Mouse (Mus musculus) heart, embryonic 11.5 days (tissue): Measurements from ENCODE around the gene Ermap. TPM values are rescaled to one million over a fixed set of nuclear protein-coding genes. Genes with fewer than 3 reads are reported as not detected.

Source experiments
- ATAC-seq: fragments of 200-750 bp; cut with Nextera tagmentation; replicated peaks from 2 replicates; pipeline ENCODE4 v1.8.0; 2017; ENCODE audit warnings: moderate library complexity; ENCODE audit not compliant: insufficient number of reproducible peaks, low FRiP score, low TSS enrichment
- H3K27ac ChIP-seq: fragments of 300-500 bp; sonication (generic); 2 replicates; pipeline ENCODE4 v1.5.1; 2014; ENCODE audit warnings: mild to moderate bottlenecking, low read depth, low read length
- H3K27me3 ChIP-seq: fragments of 300-500 bp; sonication (generic); 2 replicates; pipeline ENCODE4 v1.6.1; 2014; ENCODE audit warnings: mild to moderate bottlenecking, low read length, mixed read lengths; ENCODE audit not compliant: control insufficient read depth, insufficient read depth
- H3K36me3 ChIP-seq: fragments of 300-500 bp; sonication (generic); 2 replicates; pipeline ENCODE4 v1.6.1; 2014; ENCODE audit warnings: mild to moderate bottlenecking, low read length, moderate library complexity, mixed read lengths; ENCODE audit not compliant: control insufficient read depth, insufficient read depth
- H3K4me1 ChIP-seq: fragments of 300-500 bp; sonication (generic); 2 replicates; pipeline ENCODE4 v1.6.1; 2014; ENCODE audit warnings: low read length; ENCODE audit not compliant: control insufficient read depth, insufficient read depth
- H3K4me2 ChIP-seq: fragments of 300-500 bp; sonication (generic); 2 replicates; pipeline ENCODE4 v1.6.1; 2014; ENCODE audit warnings: mild to moderate bottlenecking, moderate library complexity
- H3K4me3 ChIP-seq: fragments of 300-500 bp; sonication (generic); 2 replicates; pipeline ENCODE4 v1.5.1; 2014; ENCODE audit warnings: low read depth, low read length
- H3K9ac ChIP-seq: fragments of 300-500 bp; sonication (generic); 2 replicates; pipeline ENCODE4 v1.6.1; 2014; ENCODE audit warnings: mild to moderate bottlenecking, low read depth, low read length, moderate library complexity
- H3K9me3 ChIP-seq: fragments of 300-500 bp; sonication (generic); replicated peaks from 2 replicates; pipeline ENCODE4 v1.6.1; 2016; ENCODE audit warnings: low read length; ENCODE audit not compliant: control insufficient read depth
- WGBS: fragments of 180-500 bp; shearing (Covaris S2); extraction: QIAGEN DNeasy Blood & Tissue Kit; methylation state at CpG from one replicate; pipeline ENCODE4 v1.1.7; 2014; ENCODE audit not compliant: insufficient replicate concordance; 5-methylcytosine and 5-hydroxymethylcytosine counted together
- polyA plus RNA-seq: library from polyadenylated mRNA; unstranded; fragments of >200 nt; fragmentation: Nextera tagmentation; extraction: Ambion mirVana; gene quantifications from 2 replicates; pipeline ENCODE4 v1.2.1, GENCODE M21; 2014

The Ermap gene
- polyA plus RNA-seq, 1 experiment from 2014 or later = 58.1 TPM

- H3K9ac ChIP-seq = no peak overlapping the region
- no peak overlapping the region for H3K4me3 ChIP-seq
- H3K27me3 ChIP-seq = no peaks in the 10 kb centered on the region
- no peaks in the 10 kb centered on the region for H3K9me3 ChIP-seq
- 39% methylated on average over 4 of the region's 4 CpGs for WGBS
- no peaks in the 10 kb centered on the region for H3K36me3 ChIP-seq
- no peak for ATAC-seq
- no peak overlapping the region for H3K4me2 ChIP-seq
- H3K4me1 ChIP-seq = no peaks in the 10 kb centered on the region; the same call in 1 of the 2 replicates
- no peak overlapping the region for H3K27ac ChIP-seq
Observed at GRCm38 (mm10) chr4:119180133-119180707, 9.6 kb downstream of the Ermap start.

DNA sequence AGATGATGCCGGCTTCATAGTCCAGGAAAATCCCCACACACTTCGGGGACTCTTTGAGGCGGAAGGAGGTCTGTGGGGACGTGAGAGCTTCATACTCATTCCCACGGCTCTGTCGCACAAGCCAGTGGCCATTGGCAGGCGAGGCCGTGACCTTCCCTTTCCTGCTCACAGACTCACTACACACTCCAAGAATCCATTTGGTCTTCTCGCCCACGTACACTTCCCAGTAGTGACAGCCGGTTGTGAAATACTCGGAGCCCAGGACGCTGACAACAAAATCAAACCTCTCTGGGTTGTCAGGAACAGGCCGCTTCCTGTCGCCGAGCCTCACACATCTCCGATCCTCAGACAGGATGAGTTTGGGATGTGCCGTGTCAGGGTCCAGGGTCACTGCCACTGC lies 11.5 kb downstream of the Ermap start:
- no peak overlapping the region for H3K4me3 ChIP-seq
- H3K27ac ChIP-seq = no peak overlapping the region
- ATAC-seq = no peak
- no peaks in the 10 kb centered on the region for H3K36me3 ChIP-seq
- no peaks in the 10 kb centered on the region for H3K9me3 ChIP-seq
- no peaks in the 10 kb centered on the region for H3K27me3 ChIP-seq
- 53% methylated on average over 18 of the region's 18 CpGs for WGBS
- H3K4me1 ChIP-seq = no peaks in the 10 kb centered on the region; the same call in 1 of the 2 replicates
- H3K9ac ChIP-seq = no peak overlapping the region
- no peak overlapping the region for H3K4me2 ChIP-seq

DNA sequence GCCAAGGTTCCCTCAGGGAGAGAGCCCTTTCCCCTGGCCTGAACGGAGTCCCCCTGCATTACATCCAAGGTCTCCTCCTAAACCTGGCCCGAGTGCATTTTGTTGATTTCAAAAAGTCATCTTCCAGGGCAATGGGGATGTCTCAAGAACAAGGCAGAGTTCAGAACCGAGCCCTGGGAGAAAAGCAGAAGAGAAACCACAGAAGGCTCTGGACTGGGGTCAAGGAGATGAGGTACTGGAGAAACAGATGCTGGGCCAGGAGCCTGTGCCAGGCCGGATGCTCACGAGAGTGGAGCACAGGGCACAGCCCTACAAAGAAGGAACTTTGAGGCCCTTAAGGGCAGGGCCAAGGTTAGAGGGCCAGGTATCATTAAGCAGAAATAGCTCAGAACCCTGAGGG lies 12.1 kb downstream of the Ermap start:
- no peak for ATAC-seq
- WGBS = 58% methylated on average over 5 of the region's 5 CpGs

GRCm38 (mm10) chr4:119173851-119174453 lies 15.9 kb downstream of the Ermap start, which contains the start of gene Zfp691:
TSS of gene Zfp691 (minus strand) at chr4:119174195.
- Histone ChIP-seq H3K27ac (peak within 1 kb of the TSS; percentile 57; the same call in 1 of the 2 replicates), H3K4me3 (peak within 1 kb of the TSS; percentile 73), H3K4me2 (peak within 1 kb of the TSS; percentile 75), H3K9me3 (no peaks in the 10 kb centered on the region), H3K27me3 (no peaks in the 10 kb centered on the region), H3K4me1 (peaks cover 9% of the 10 kb centered on the region; the same call in 1 of the 2 replicates), H3K36me3 (peaks cover 10% of the 10 kb centered on the region), H3K9ac (peak within 1 kb of the TSS; percentile 88)
- WGBS = under 1% methylated on average over 40 of the region's 40 CpGs
- peak; percentile 99 for ATAC-seq

More for the DNA sequence above, 12.1 kb downstream of the Ermap start:
- Histone ChIP-seq H3K36me3 (no peaks in the 10 kb centered on the region), H3K4me2 (no peak overlapping the region), H3K27me3 (no peaks in the 10 kb centered on the region), H3K27ac (no peak overlapping the region), H3K9me3 (no peaks in the 10 kb centered on the region), H3K4me3 (no peak overlapping the region), H3K9ac (no peak overlapping the region), H3K4me1 (peaks cover 6% of the 10 kb centered on the region; the same call in 1 of the 2 replicates)

- Histone ChIP-seq H3K9me3 (no peaks in the 10 kb centered on the region), H3K9ac (peak overlapping the region; percentile 88), H3K4me1 (peaks cover 9% of the 10 kb centered on the region; the same call in 1 of the 2 replicates), H3K27me3 (no peaks in the 10 kb centered on the region), H3K4me2 (peak overlapping the region; percentile 75), H3K36me3 (peaks cover 13% of the 10 kb centered on the region), H3K27ac (0 out of 2 replicates have a peak overlapping the region, but pooled peaks have one; percentile 57), H3K4me3 (peak overlapping the region; percentile 73)
- no peak for ATAC-seq
- 38% methylated on average over 18 of the region's 18 CpGs for WGBS
Observed at GRCm38 (mm10) chr4:119172919-119173650, 16.7 kb downstream of the Ermap start.

- WGBS = 7% methylated on average over 4 of the region's 4 CpGs
- peaks cover 3% of the 10 kb centered on the region; the same call in 1 of the 2 replicates for H3K4me1 ChIP-seq
- no peak for ATAC-seq
Observed at GRCm38 (mm10) chr4:119167663-119168062, 22.1 kb downstream of the Ermap start.

GRCm38 (mm10) chr4:119167068-119167467 lies 22.7 kb downstream of the Ermap start:
- no peak for ATAC-seq

More at GRCm38 (mm10) chr4:119167663-119168062, 22.1 kb downstream of the Ermap start:
- Histone ChIP-seq H3K27ac (no peak overlapping the region), H3K36me3 (peaks cover 13% of the 10 kb centered on the region), H3K9me3 (no peaks in the 10 kb centered on the region), H3K9ac (no peak overlapping the region), H3K27me3 (no peaks in the 10 kb centered on the region), H3K4me3 (no peak overlapping the region), H3K4me2 (no peak overlapping the region)

GRCm38 (mm10) chr4:119165916-119166315 lies 23.9 kb downstream of the Ermap start:
- no peaks in the 10 kb centered on the region for H3K27me3 ChIP-seq
- no peak overlapping the region for H3K27ac ChIP-seq
- H3K4me3 ChIP-seq = no peak overlapping the region
- ATAC-seq = no peak
- WGBS = 49% methylated on average over 7 of the region's 7 CpGs
- H3K4me2 ChIP-seq = no peak overlapping the region
- no peak overlapping the region for H3K9ac ChIP-seq
- H3K4me1 ChIP-seq = no peaks in the 10 kb centered on the region
- no peaks in the 10 kb centered on the region for H3K9me3 ChIP-seq
- H3K36me3 ChIP-seq = peaks cover 13% of the 10 kb centered on the region

More at GRCm38 (mm10) chr4:119167068-119167467, 22.7 kb downstream of the Ermap start:
- Histone ChIP-seq H3K4me2 (no peak overlapping the region), H3K9me3 (no peaks in the 10 kb centered on the region), H3K9ac (no peak overlapping the region), H3K36me3 (peaks cover 13% of the 10 kb centered on the region), H3K27me3 (no peaks in the 10 kb centered on the region), H3K4me1 (no peaks in the 10 kb centered on the region), H3K4me3 (no peak overlapping the region), H3K27ac (no peak overlapping the region)
- WGBS = 79% methylated on average over 4 of the region's 4 CpGs
